Comparison of ENCODE assay signal across 10 mouse cellular contexts in genomic region chr8:121164017-121164469, GRCm38 (mm10). TPM values are rescaled to one million over a fixed set of nuclear protein-coding genes. Genes with fewer than 3 reads are reported as not detected.
DNase-seq lines count a peak whose midpoint lies in the region; ATAC-seq and TF ChIP-seq lines count a peak whose summit lies in the region.
"Had no signal": no experiment of that assay in that cellular context is flagged by ENCODE, and none has a peak within 500 bp of the region (broad histone marks: within the 10 kb centered on the region; RNA-seq: fewer than 3 reads in every experiment).

No protein-coding gene starts in this region.

- no peak overlapping the region for H3K9ac ChIP-seq in heart, embryonic 15.5 days
- no peak overlapping the region for H3K9ac ChIP-seq in stomach, embryonic 14.5 days (replicated peaks; ENCODE audit: low read depth, low read length)
- H3K9ac ChIP-seq in midbrain, postnatal 0 days (replicated peaks; ENCODE audit: low read length, poor library complexity, severe bottlenecking) = no peak overlapping the region

- TF ChIP-seq CTCF in midbrain, postnatal 0 days (IDR thresholded peaks at IDR 0.05) = no peak

- WGBS in heart, embryonic 15.5 days = 19% methylated on average over 8 of the region's 8 CpGs
- 46% methylated on average over 8 of the region's 8 CpGs for WGBS in stomach, embryonic 14.5 days
- 51% methylated on average over 8 of the region's 8 CpGs for WGBS in midbrain, postnatal 0 days

- intact Hi-C loops in left cerebral cortex, postnatal 4 days (cut with DNase I) = no loop called here
- intact Hi-C loops in left cerebral cortex, postnatal 25 days (cut with DNase I) = no loop called here

- H3K4me1 ChIP-seq in heart, embryonic 15.5 days (replicated peaks) = peaks cover 28% of the 10 kb centered on the region
- 0 out of 2 replicates have a peak, but pooled peaks cover 3% of the 10 kb centered on the region for H3K4me1 ChIP-seq in stomach, embryonic 14.5 days (ENCODE audit: control insufficient read depth, insufficient read depth, low read length)
- H3K4me1 ChIP-seq in midbrain, postnatal 0 days (ENCODE audit: insufficient read depth, low read length) = no peaks in the 10 kb centered on the region

- ATAC-seq in heart, embryonic 15.5 days (replicated peaks; ENCODE audit: insufficient number of reproducible peaks, insufficient read depth, low FRiP score, low read depth) = peak; percentile 74
- peak; percentile 49; the same call in 1 of the 2 replicates for ATAC-seq in stomach, embryonic 14.5 days (ENCODE audit: insufficient number of reproducible peaks, insufficient read depth, low FRiP score, low read depth)
- ATAC-seq in midbrain, postnatal 0 days (ENCODE audit: low FRiP score) = no peak

- H3K27me3 ChIP-seq in heart, embryonic 15.5 days = peaks cover 11% of the 10 kb centered on the region; the same call in 1 of the 2 replicates
- H3K27me3 ChIP-seq in stomach, embryonic 14.5 days (ENCODE audit: control insufficient read depth, insufficient read depth, low read length) = no peaks in the 10 kb centered on the region
- no peaks in the 10 kb centered on the region for H3K27me3 ChIP-seq in midbrain, postnatal 0 days (ENCODE audit: insufficient read depth, low read length)

- H3K27ac ChIP-seq in heart, embryonic 15.5 days = 0 out of 2 replicates have a peak overlapping the region, but pooled peaks have one; percentile 2
- no peak overlapping the region for H3K27ac ChIP-seq in stomach, embryonic 14.5 days (ENCODE audit: low read length)
- H3K27ac ChIP-seq in midbrain, postnatal 0 days (ENCODE audit: low read depth, low read length) = no peak overlapping the region
- H3K27ac ChIP-seq: heart, adult 2 months had no signal

- no peak overlapping the region for H3K4me3 ChIP-seq in heart, embryonic 15.5 days
- no peak overlapping the region for H3K4me3 ChIP-seq in stomach, embryonic 14.5 days (ENCODE audit: low read depth, low read length)
- no peak overlapping the region for H3K4me3 ChIP-seq in midbrain, postnatal 0 days (ENCODE audit: low read depth, low read length)
- H3K4me3 ChIP-seq: heart, adult 2 months had no signal

- H3K9me3 ChIP-seq in heart, embryonic 15.5 days (replicated peaks) = no peaks in the 10 kb centered on the region
- H3K9me3 ChIP-seq in stomach, embryonic 14.5 days (ENCODE audit: control insufficient read depth, low read depth, low read length) = no peaks in the 10 kb centered on the region
- H3K9me3 ChIP-seq in midbrain, postnatal 0 days (ENCODE audit: low read length) = no peaks in the 10 kb centered on the region

- H3K36me3 ChIP-seq in heart, embryonic 15.5 days = no peaks in the 10 kb centered on the region
- H3K36me3 ChIP-seq in stomach, embryonic 14.5 days (ENCODE audit: control insufficient read depth, insufficient read depth, low read length) = no peaks in the 10 kb centered on the region
- no peaks in the 10 kb centered on the region for H3K36me3 ChIP-seq in midbrain, postnatal 0 days (ENCODE audit: insufficient read depth, low read length)

- peak; percentile 20 for DNase-seq in left cerebral cortex, postnatal 4 days
- no peak for DNase-seq in left cerebral cortex, postnatal 25 days (ENCODE audit: low spot score in 2 of 2)
- DNase-seq in kidney, postnatal 36 days = peak; percentile 67 to 72
- no peak for DNase-seq in midbrain, postnatal 0 days (ENCODE audit: low spot score)
- no peak for DNase-seq in right cerebral cortex, postnatal 10 days (ENCODE audit: low spot score in 2 of 2)
- DNase-seq in cerebellum, adult 11 months = no peak

- no peak overlapping the region for H3K4me2 ChIP-seq in heart, embryonic 15.5 days
- no peak overlapping the region for H3K4me2 ChIP-seq in stomach, embryonic 14.5 days (replicated peaks; ENCODE audit: low read depth, low read length)
- no peak overlapping the region for H3K4me2 ChIP-seq in midbrain, postnatal 0 days (ENCODE audit: low read depth, low read length, poor library complexity, severe bottlenecking)

RNA-seq across cellular contexts. Expression of gene Foxl1, which starts 36.3 kb away (rescaled TPM):
- total RNA-seq in left cerebral cortex, postnatal 4 days (2021) = under 1 TPM in 1 of 2 experiments, not detected in 1; 0.18 TPM
- total RNA-seq in left cerebral cortex, postnatal 25 days (2021) = under 1 TPM; 0.16 to 0.30 TPM
- 0.34 and 0.94 TPM in 2 replicates for polyA plus RNA-seq in heart, embryonic 15.5 days (2015; fragmentation: Nextera tagmentation; extraction: Ambion mirVana)
- polyA plus RNA-seq in stomach, embryonic 14.5 days (2014; fragmentation: Nextera tagmentation; extraction: Ambion mirVana) = 6.9 and 7.0 TPM in 2 replicates
- 0.09 and 0.22 TPM in 2 replicates for total RNA-seq in midbrain, postnatal 0 days (2014; rRNA removed)
- 0.12 and 0.20 TPM in 2 replicates for polyA plus RNA-seq in midbrain, postnatal 0 days (2015; fragmentation: Nextera tagmentation; extraction: Ambion mirVana)
- polyA plus RNA-seq: limb, embryonic 11.5 days had no signal

RNA-seq across cellular contexts. Expression of gene Foxc2, which starts 48.1 kb away (rescaled TPM):
- 1 to 10 TPM; 4.3 to 4.4 TPM for total RNA-seq in left cerebral cortex, postnatal 4 days (2021)
- total RNA-seq in left cerebral cortex, postnatal 25 days (2021) = 1 to 10 TPM; 1.8 to 2.1 TPM
- 6.4 and 8.5 TPM in 2 replicates for polyA plus RNA-seq in heart, embryonic 15.5 days (2015; fragmentation: Nextera tagmentation; extraction: Ambion mirVana)
- 0.20 and 0.56 TPM in 2 replicates for polyA plus RNA-seq in stomach, embryonic 14.5 days (2014; fragmentation: Nextera tagmentation; extraction: Ambion mirVana)
- 7.6 and 10.9 TPM in 2 replicates for total RNA-seq in midbrain, postnatal 0 days (2014; rRNA removed)
- 2.6 and 2.8 TPM in 2 replicates for polyA plus RNA-seq in midbrain, postnatal 0 days (2015; fragmentation: Nextera tagmentation; extraction: Ambion mirVana)

RNA-seq across cellular contexts. Expression of gene Mthfsd, which starts 55.9 kb away (rescaled TPM):
- 10 to 100 TPM; 23.2 to 26.6 TPM for total RNA-seq in left cerebral cortex, postnatal 4 days (2021)
- total RNA-seq in left cerebral cortex, postnatal 25 days (2021) = 10 to 100 TPM; 38.3 to 40.7 TPM
- 29.7 and 38.2 TPM in 2 replicates for polyA plus RNA-seq in heart, embryonic 15.5 days (2015; fragmentation: Nextera tagmentation; extraction: Ambion mirVana)
- 65.9 and 66.6 TPM in 2 replicates for polyA plus RNA-seq in stomach, embryonic 14.5 days (2014; fragmentation: Nextera tagmentation; extraction: Ambion mirVana)
- 53.4 and 67.1 TPM in 2 replicates for total RNA-seq in midbrain, postnatal 0 days (2014; rRNA removed)
- 34.6 and 37.2 TPM in 2 replicates for polyA plus RNA-seq in midbrain, postnatal 0 days (2015; fragmentation: Nextera tagmentation; extraction: Ambion mirVana)

Comparison
In these comparisons a context has a peak if more than half of its experiments do, and no peak if none do; other contexts are left out.
1. DNase-seq: peak in left cerebral cortex, postnatal 4 days (single experiment) and kidney, postnatal 36 days (2 of 2); none in left cerebral cortex, postnatal 25 days (0 of 2), midbrain, postnatal 0 days (single experiment), right cerebral cortex, postnatal 10 days (0 of 2) and cerebellum, adult 11 months (single experiment).